Mouse (Mus musculus) ES-Bruce4 (cell line): ENCODE data around the gene Hipk2. TPM values are rescaled to one million over a fixed set of nuclear protein-coding genes. Genes with fewer than 3 reads are reported as not detected.

Experiments used
- H3K27ac ChIP-seq: 2 replicates; pipeline ENCODE4 v1.5.1; 2012; ENCODE audit warnings: low read length, inconsistent platforms; ENCODE audit not compliant: insufficient read depth
- H3K27me3 ChIP-seq: 2 replicates; pipeline ENCODE4 v1.6.1; 2012; ENCODE audit warnings: mild to moderate bottlenecking, low read length, inconsistent platforms; ENCODE audit not compliant: control insufficient read depth, poor library complexity, insufficient read depth, severe bottlenecking
- H3K36me3 ChIP-seq: 2 replicates; pipeline ENCODE4 v1.6.1; 2012; ENCODE audit warnings: inconsistent platforms, mild to moderate bottlenecking, low read length, moderate library complexity; ENCODE audit not compliant: control insufficient read depth, poor library complexity, insufficient read depth, severe bottlenecking
- H3K4me1 ChIP-seq: one replicate; pipeline ENCODE4 v1.8.1; 2011; ENCODE audit warnings: low read length; ENCODE audit not compliant: control insufficient read depth, insufficient read depth
- H3K4me3 ChIP-seq: 2 replicates; pipeline ENCODE4 v1.5.1; 2011; ENCODE audit warnings: low read depth, mild to moderate bottlenecking, low read length
- H3K9ac ChIP-seq: 2 replicates; pipeline ENCODE4 v1.6.1; 2012; ENCODE audit warnings: low read depth, mild to moderate bottlenecking, inconsistent platforms; ENCODE audit not compliant: poor library complexity, severe bottlenecking
- H3K9me3 ChIP-seq: replicated peaks from 2 replicates; pipeline ENCODE4 v1.6.1; 2012; ENCODE audit warnings: mild to moderate bottlenecking, low read length, inconsistent platforms; ENCODE audit not compliant: control insufficient read depth, poor library complexity, insufficient read depth, severe bottlenecking
- CTCF ChIP-seq: IDR thresholded peaks from one replicate; pipeline ENCODE4 v1.8.1; 2011; ENCODE audit warnings: low read depth, low read length
- EP300 ChIP-seq: IDR thresholded peaks from 2 replicates; pipeline ENCODE4 v1.6.1; 2011; ENCODE audit warnings: low read depth, low read length; ENCODE audit not compliant: insufficient read depth
- POLR2A ChIP-seq: IDR thresholded peaks from one replicate; pipeline ENCODE4 v1.8.1; 2011; ENCODE audit warnings: low read length; ENCODE audit not compliant: insufficient read depth
- polyA plus RNA-seq: library from polyadenylated mRNA; stranded (reverse); fragments of >200 nt; gene quantifications from 2 replicates; pipeline ENCODE4 v1.2.4, GENCODE M21; 2011; ENCODE audit warnings: low read depth; ENCODE audit not compliant: missing spikeins, insufficient read depth, insufficient read length

Gene Hipk2
- polyA plus RNA-seq, 1 experiment = 17.8 TPM

GRCm38 (mm10) chr6:38816216-38816615, 59.7 kb downstream of the Hipk2 start:
- no peak overlapping the region for H3K27ac ChIP-seq
- H3K9ac ChIP-seq = no peak overlapping the region
- H3K4me3 ChIP-seq = no peak overlapping the region
- H3K9me3 ChIP-seq = no peaks in the 10 kb centered on the region
- TF ChIP-seq POLR2A (no peak), CTCF (no peak), EP300 (no peak)
- H3K4me1 ChIP-seq = no peaks in the 10 kb centered on the region
- no peaks in the 10 kb centered on the region for H3K27me3 ChIP-seq
- H3K36me3 ChIP-seq = no peaks in the 10 kb centered on the region

- Histone ChIP-seq H3K36me3 (no peaks in the 10 kb centered on the region), H3K9ac (no peak overlapping the region), H3K27ac (no peak overlapping the region), H3K4me3 (no peak overlapping the region), H3K27me3 (no peaks in the 10 kb centered on the region), H3K9me3 (no peaks in the 10 kb centered on the region), H3K4me1 (no peaks in the 10 kb centered on the region)
- TF ChIP-seq EP300 (no peak), POLR2A (no peak), CTCF (no peak)
Observed at GRCm38 (mm10) chr6:38815582-38815981, 60.4 kb downstream of the Hipk2 start.

- H3K36me3 ChIP-seq = no peaks in the 10 kb centered on the region
- no peak overlapping the region for H3K27ac ChIP-seq
- H3K4me1 ChIP-seq = no peaks in the 10 kb centered on the region
- no peak overlapping the region for H3K4me3 ChIP-seq
- TF ChIP-seq CTCF = no peak
- TF ChIP-seq POLR2A = no peak
- TF ChIP-seq EP300 = no peak
- no peaks in the 10 kb centered on the region for H3K27me3 ChIP-seq
- H3K9ac ChIP-seq = no peak overlapping the region
- H3K9me3 ChIP-seq = no peaks in the 10 kb centered on the region
Observed at GRCm38 (mm10) chr6:38814690-38815089, 61.3 kb downstream of the Hipk2 start.

GRCm38 (mm10) chr6:38811459-38812145, 64.4 kb downstream of the Hipk2 start:
- H3K36me3 ChIP-seq = no peaks in the 10 kb centered on the region
- no peak for TF ChIP-seq EP300
- TF ChIP-seq POLR2A = no peak
- TF ChIP-seq CTCF = no peak
- no peaks in the 10 kb centered on the region for H3K9me3 ChIP-seq
- H3K9ac ChIP-seq = no peak overlapping the region
- no peaks in the 10 kb centered on the region for H3K27me3 ChIP-seq
- no peaks in the 10 kb centered on the region for H3K4me1 ChIP-seq
- no peak overlapping the region for H3K27ac ChIP-seq
- H3K4me3 ChIP-seq = no peak overlapping the region

GRCm38 (mm10) chr6:38810121-38810475, 65.9 kb downstream of the Hipk2 start:
- Histone ChIP-seq H3K4me3 (no peak overlapping the region), H3K27me3 (no peaks in the 10 kb centered on the region), H3K4me1 (no peaks in the 10 kb centered on the region), H3K36me3 (no peaks in the 10 kb centered on the region), H3K9me3 (no peaks in the 10 kb centered on the region), H3K27ac (no peak overlapping the region), H3K9ac (no peak overlapping the region)
- TF ChIP-seq CTCF = no peak
- no peak for TF ChIP-seq EP300
- TF ChIP-seq POLR2A = no peak

GRCm38 (mm10) chr6:38809396-38810120, 66.4 kb downstream of the Hipk2 start:
- Histone ChIP-seq H3K9ac (no peak overlapping the region), H3K36me3 (no peaks in the 10 kb centered on the region), H3K4me1 (no peaks in the 10 kb centered on the region), H3K27me3 (no peaks in the 10 kb centered on the region), H3K4me3 (no peak overlapping the region), H3K9me3 (no peaks in the 10 kb centered on the region), H3K27ac (no peak overlapping the region)
- no peak for TF ChIP-seq EP300
- no peak for TF ChIP-seq CTCF
